ENCODE assay signal across 12 mouse cellular contexts in genomic region chr2:116059066-116059465, GRCm38 (mm10). TPM values are rescaled to one million over a fixed set of nuclear protein-coding genes. Genes with fewer than 3 reads are reported as not detected.
DNase-seq lines count a peak whose midpoint lies in the region; ATAC-seq and TF ChIP-seq lines count a peak whose summit lies in the region.
"Had no signal": no experiment of that assay in that cellular context is flagged by ENCODE, and none has a peak within 500 bp of the region (broad histone marks: within the 10 kb centered on the region; RNA-seq: fewer than 3 reads in every experiment).

No protein-coding gene starts in this region.

- H3K9ac ChIP-seq in lung, embryonic 14.5 days, result no peak overlapping the region
- H3K9ac ChIP-seq in forebrain, postnatal 0 days, result peak overlapping the region; percentile 94
- H3K9ac ChIP-seq: limb, embryonic 13.5 days had no signal

- no peak for ATAC-seq in lung, embryonic 14.5 days (ENCODE audit: insufficient read depth)
- ATAC-seq in forebrain, postnatal 0 days, result no peak
- no peak for ATAC-seq in activated CD4-positive, CD25-positive, alpha-beta regulatory T cell, adult 4 months
- ATAC-seq: inflammation-experienced regulatory T-cells, adult 6 months had no signal

- H3K4me2 ChIP-seq in lung, embryonic 14.5 days, result peak overlapping the region; percentile 83
- H3K4me2 ChIP-seq in forebrain, postnatal 0 days (ENCODE audit: low read depth), result peak overlapping the region; percentile 61
- H3K4me2 ChIP-seq: limb, embryonic 13.5 days had no signal

- H3K27me3 ChIP-seq in lung, embryonic 14.5 days (ENCODE audit: insufficient read depth, low read length), result no peaks in the 10 kb centered on the region
- H3K27me3 ChIP-seq in forebrain, postnatal 0 days (ENCODE audit: insufficient read depth, low read length), result no peaks in the 10 kb centered on the region
- peaks cover 44% of the 10 kb centered on the region for H3K27me3 ChIP-seq in midbrain, embryonic 10.5 days (ENCODE audit: low read depth, poor library complexity, severe bottlenecking)

- DNase-seq in lung, embryonic 14.5 days, result no peak
- DNase-seq in lung, adult 2 months, result no peak
- DNase-seq in forebrain, postnatal 0 days, result peak; percentile 38
- DNase-seq in midbrain, embryonic 10.5 days (ENCODE audit: low spot score), result peak; percentile 10
- DNase-seq in testis, postnatal 14 days (ENCODE audit: low spot score), result no peak
- DNase-seq in gastrocnemius, postnatal 10 days, result no peak
- DNase-seq: adrenal gland, postnatal 10 days; cerebellum, adult 9-11 months; thymus, postnatal 25 days had no signal

- no peak overlapping the region for H3K27ac ChIP-seq in lung, embryonic 14.5 days (ENCODE audit: low read depth)
- peak overlapping the region; percentile 96 for H3K27ac ChIP-seq in forebrain, postnatal 0 days (ENCODE audit: low read depth, low read length)
- H3K27ac ChIP-seq in midbrain, embryonic 10.5 days (replicated peaks), result no peak overlapping the region
- H3K27ac ChIP-seq: limb, embryonic 13.5 days had no signal

- H3K36me3 ChIP-seq in lung, embryonic 14.5 days (ENCODE audit: insufficient read depth), result peaks cover 26% of the 10 kb centered on the region
- H3K36me3 ChIP-seq in forebrain, postnatal 0 days (ENCODE audit: insufficient read depth), result no peaks in the 10 kb centered on the region
- peaks cover 36% of the 10 kb centered on the region for H3K36me3 ChIP-seq in midbrain, embryonic 10.5 days
- H3K36me3 ChIP-seq: limb, embryonic 13.5 days had no signal

- TF ChIP-seq CTCF in lung, embryonic 14.5 days (IDR thresholded peaks at IDR 0.05; ENCODE audit: low read depth), result no peak
- no peak for TF ChIP-seq CTCF in lung, adult 2 months (IDR thresholded peaks at IDR 0.05; ENCODE audit: insufficient read depth, low read length)
- TF ChIP-seq CTCF in forebrain, postnatal 0 days (IDR thresholded peaks at IDR 0.05; ENCODE audit: low read depth), result no peak

- peaks cover 7% of the 10 kb centered on the region; the same call in 1 of the 2 replicates for H3K4me1 ChIP-seq in lung, embryonic 14.5 days (ENCODE audit: insufficient read depth)
- H3K4me1 ChIP-seq in lung, adult 2 months (ENCODE audit: control insufficient read depth, insufficient read depth, low read length), result peaks cover 4% of the 10 kb centered on the region
- H3K4me1 ChIP-seq in forebrain, postnatal 0 days (ENCODE audit: insufficient read depth), result no peaks in the 10 kb centered on the region; the same call in 1 of the 2 replicates
- peaks cover 83% of the 10 kb centered on the region for H3K4me1 ChIP-seq in midbrain, embryonic 10.5 days

- no peaks in the 10 kb centered on the region for H3K9me3 ChIP-seq in lung, embryonic 14.5 days (ENCODE audit: low read depth, low read length)
- H3K9me3 ChIP-seq in forebrain, postnatal 0 days (ENCODE audit: low read length), result no peaks in the 10 kb centered on the region
- no peaks in the 10 kb centered on the region for H3K9me3 ChIP-seq in midbrain, embryonic 10.5 days (replicated peaks)
- H3K9me3 ChIP-seq: limb, embryonic 13.5 days had no signal

- 53% methylated on average over 3 of the region's 3 CpGs for WGBS in lung, embryonic 14.5 days
- WGBS in lung, adult 2 months, result 49% methylated on average over 3 of the region's 3 CpGs
- WGBS in forebrain, postnatal 0 days, result 15% methylated on average over 3 of the region's 3 CpGs
- WGBS in midbrain, embryonic 10.5 days, result 31% methylated on average over 3 of the region's 3 CpGs

- H3K4me3 ChIP-seq in lung, embryonic 14.5 days (ENCODE audit: low read depth, low read length), result no peak overlapping the region; the same call in 1 of the 2 replicates
- no peak overlapping the region for H3K4me3 ChIP-seq in lung, adult 2 months (replicated peaks; ENCODE audit: extremely low read depth, low read depth, low read length)
- peak overlapping the region; percentile 70 for H3K4me3 ChIP-seq in forebrain, postnatal 0 days (ENCODE audit: low read depth, low read length)
- peak overlapping the region; percentile 83; the same call in 1 of the 2 replicates for H3K4me3 ChIP-seq in midbrain, embryonic 10.5 days

- TF ChIP-seq POLR2A in lung, adult 2 months (IDR thresholded peaks at IDR 0.05; ENCODE audit: borderline replicate concordance, extremely low read depth, low read depth, low read length), result no peak

RNA-seq across cellular contexts. Expression of gene Meis2, which starts 6.6 kb away (rescaled TPM):
- 31.4 and 33.1 TPM in 2 replicates for polyA plus RNA-seq in lung, embryonic 14.5 days (2014; fragmentation: Nextera tagmentation; extraction: Ambion mirVana)
- polyA plus RNA-seq in lung, adult 2 months (2012; rRNA removed), result 15.6 and 22.6 TPM in 2 replicates
- 204 and 227 TPM in 2 replicates for total RNA-seq in forebrain, postnatal 0 days (2014; rRNA removed)
- polyA plus RNA-seq in forebrain, postnatal 0 days (2015; fragmentation: Nextera tagmentation; extraction: Ambion mirVana), result 85.5 and 106 TPM in 2 replicates
- 34.4 and 44.0 TPM in 2 replicates for polyA plus RNA-seq in midbrain, embryonic 10.5 days (2016; fragmentation: Nextera tagmentation; extraction: Ambion mirVana)
- polyA plus RNA-seq in activated CD4-positive, CD25-positive, alpha-beta regulatory T cell, adult 4 months (2017; shearing (Covaris generic)), result under 1 TPM in 1 of 2 experiments, not detected in 1; 0.26 TPM
- 1 to 10 TPM; 4.0 to 5.2 TPM for total RNA-seq in gastrocnemius, postnatal 10 days (2021)

Comparison
In these comparisons a context has a peak if more than half of its experiments do, and no peak if none do; other contexts are left out.
1. DNase-seq: peak in forebrain, postnatal 0 days (single experiment) and midbrain, embryonic 10.5 days (single experiment); none in lung, embryonic 14.5 days (single experiment), lung, adult 2 months (single experiment), testis, postnatal 14 days (single experiment) and gastrocnemius, postnatal 10 days (single experiment).
2. H3K4me3 ChIP-seq: peak in forebrain, postnatal 0 days (single experiment) and midbrain, embryonic 10.5 days (single experiment); none in lung, embryonic 14.5 days (single experiment) and lung, adult 2 months (single experiment).
3. RNA of gene Meis2, which starts 6.6 kb away (polyA plus RNA-seq): 85.5 to 106 TPM in forebrain, postnatal 0 days, 34.4 to 44.0 TPM in midbrain, embryonic 10.5 days, 31.4 to 33.1 TPM in lung, embryonic 14.5 days and 15.6 to 22.6 TPM in lung, adult 2 months; 0.26 TPM in activated CD4-positive, CD25-positive, alpha-beta regulatory T cell, adult 4 months; every median in the first group is over 10 times any median in the second.